Mouse (Mus musculus) fibroblast of lung, adult 2 months (primary cell): ENCODE results near the gene Coa5.
A peak's percentile ranks its signal among the peaks of the same experiment; 100 is the strongest.

Experiments used
- DNase-seq: peaks from one replicate; pipeline ENCODE4 v3.0.0-alpha.2; 2011; ENCODE audit warnings: low read depth

The Coa5 gene

DNA sequence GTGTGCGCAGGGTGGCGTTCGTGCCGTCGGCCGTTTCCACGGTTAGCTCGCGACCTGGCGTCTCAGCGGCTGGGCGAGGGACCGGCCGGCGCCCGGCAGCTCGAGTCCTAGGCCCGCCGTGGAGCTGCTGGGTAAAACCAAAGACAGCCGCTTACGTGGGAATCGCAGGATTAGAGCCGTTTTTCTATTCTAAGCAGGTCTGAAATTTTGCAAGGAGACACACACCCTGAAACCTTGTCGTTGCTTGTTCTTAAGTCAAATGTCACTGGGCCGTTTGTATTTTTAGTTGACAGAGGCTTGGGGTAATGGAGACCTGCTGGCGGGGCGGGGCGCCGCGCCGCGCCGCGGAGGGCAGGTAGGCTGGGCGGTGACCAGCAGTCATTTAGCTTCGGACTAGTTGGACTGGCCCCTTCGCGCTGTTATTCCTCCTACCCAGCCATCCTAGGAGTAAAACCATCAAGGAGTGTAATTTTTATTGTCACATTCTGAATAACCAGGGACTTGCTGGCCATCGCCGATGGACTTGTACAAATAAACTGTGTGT, 466 bp upstream of the Coa5 start:
- no peak for DNase-seq

DNA sequence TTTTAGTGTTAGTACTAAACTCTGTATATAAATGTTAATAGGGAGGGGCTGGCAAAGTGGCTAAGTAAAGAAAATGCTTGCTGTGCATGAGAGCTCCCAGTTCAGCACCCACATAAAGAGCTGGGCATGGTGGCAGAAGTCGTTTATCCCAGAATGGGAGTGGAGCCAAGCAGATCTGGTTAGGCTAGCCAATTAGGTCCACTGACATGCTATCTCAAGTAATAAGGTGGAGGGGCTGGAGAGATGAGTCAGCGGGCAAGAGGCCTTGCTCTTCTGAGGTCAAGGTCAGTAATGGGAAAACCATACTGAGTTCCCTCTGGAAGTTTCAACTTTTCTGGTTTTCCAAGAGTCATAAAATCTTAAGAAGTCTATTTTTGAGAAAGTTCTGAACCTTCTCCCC, 992 bp downstream of the Coa5 start:
- no peak for DNase-seq

DNA sequence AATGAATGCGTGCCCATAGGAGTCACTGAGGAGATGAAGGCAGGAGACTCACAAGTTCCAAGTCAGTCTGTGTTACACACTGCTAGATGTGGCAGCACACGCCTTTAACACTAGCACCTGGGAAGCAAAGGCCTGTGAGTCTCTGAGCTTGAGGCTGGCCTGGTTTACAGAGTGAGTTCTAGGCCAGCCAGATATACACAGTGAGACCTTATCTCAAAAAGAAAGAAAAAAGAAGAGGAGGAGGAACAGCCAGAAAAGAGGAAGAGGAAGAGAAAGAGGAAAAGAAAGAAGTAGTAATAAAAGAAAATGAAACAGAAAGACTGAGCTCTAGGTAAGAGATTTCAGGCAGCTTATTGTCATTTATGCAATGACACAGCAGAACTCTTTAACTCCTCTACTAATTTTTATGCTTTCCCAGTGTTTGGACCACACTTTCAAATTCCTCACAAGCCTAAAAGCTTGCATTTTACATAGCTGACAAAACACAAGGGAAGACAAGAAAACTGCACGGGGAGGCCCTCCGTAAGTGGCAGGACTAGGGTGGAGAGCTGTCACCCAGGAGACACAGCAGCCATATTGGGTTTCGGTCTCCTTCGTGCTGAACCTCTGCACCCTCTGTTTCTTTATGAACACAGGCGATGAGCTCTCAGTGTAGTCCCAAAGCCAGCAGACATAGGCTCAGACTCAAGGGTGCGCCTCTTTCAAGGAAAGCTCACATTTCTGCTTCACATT, 2.6 kb downstream of the Coa5 start:
- no peak for DNase-seq

DNA sequence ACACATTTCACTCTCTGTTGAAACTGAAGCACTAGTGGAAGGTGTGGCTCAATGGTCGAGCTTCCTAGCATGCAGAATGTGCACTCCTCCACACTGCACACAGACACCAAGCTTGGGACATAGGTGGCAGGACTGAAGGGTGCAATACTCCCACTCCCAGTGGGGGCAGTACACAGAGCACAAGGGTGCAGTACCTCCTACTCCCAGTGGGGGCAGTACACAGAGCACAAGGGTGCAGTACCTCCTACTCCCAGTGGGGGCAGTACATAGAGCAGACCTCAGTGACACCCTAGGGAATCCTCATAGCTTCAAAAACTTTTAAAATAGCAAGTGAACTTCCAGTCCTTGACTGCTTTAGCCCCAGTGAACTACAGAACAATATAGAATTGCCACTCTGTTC, 10.5 kb downstream of the Coa5 start:
- peak; percentile 11 for DNase-seq

DNA sequence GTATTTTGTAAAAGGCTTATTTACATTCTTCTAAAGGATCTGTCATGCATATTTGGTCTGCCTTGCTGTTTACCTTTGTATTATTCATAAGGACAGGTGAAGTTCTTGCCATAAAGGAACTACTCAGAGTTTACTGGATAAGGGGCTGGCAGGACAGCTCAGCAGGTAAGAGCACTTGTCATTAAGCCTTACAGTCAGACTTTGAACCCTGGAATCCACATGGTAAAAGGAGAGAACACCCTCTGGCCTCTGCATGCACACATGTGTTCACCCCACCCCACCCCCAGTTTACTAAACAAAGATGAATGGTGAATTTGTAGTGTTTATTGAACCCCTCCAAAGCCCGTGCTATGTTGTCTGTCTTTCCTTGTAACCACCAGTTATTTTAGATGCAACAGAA, 14.5 kb downstream of the Coa5 start:
- DNase-seq = no peak

DNA sequence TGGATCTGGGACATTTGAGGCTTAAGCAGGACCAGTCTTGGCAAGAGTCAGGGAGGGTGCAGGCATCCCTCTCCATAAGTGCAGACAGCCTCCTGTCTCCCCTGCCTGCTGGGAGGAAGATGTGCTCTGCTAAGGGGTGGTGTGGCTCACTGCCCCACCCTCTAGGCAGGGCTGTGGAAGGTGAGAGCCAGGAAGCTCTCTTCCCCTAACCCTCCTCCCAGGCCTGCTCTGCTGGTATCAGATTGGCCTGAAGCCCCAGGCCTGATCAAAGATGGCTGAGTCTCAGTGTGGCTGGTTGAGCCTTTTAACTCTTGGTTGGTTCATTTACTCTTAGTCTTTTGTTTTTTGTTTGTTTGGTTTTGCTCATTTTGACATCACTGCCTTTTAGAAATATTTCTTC, 20.3 kb downstream of the Coa5 start:
- no peak for DNase-seq

DNA sequence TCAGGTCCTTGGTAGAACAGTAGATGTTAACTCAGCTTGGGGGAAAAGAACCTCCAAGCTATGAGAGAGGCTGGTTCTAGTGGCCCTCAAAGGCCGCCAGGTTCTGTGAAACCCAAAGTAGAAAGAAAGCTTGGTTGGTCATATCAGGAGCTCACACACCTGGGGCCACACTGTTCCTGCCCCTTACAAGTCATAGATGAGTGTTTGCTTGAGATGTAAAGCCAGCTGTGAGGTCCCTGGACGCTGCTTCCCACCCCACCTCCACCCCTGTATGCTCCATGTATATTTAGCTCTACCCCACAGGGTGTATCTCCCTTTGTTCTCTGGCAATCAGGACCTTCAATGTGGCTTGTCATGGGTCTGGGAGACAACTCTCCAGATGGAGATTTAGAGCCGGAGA, 21.2 kb downstream of the Coa5 start:
- DNase-seq = no peak

DNA sequence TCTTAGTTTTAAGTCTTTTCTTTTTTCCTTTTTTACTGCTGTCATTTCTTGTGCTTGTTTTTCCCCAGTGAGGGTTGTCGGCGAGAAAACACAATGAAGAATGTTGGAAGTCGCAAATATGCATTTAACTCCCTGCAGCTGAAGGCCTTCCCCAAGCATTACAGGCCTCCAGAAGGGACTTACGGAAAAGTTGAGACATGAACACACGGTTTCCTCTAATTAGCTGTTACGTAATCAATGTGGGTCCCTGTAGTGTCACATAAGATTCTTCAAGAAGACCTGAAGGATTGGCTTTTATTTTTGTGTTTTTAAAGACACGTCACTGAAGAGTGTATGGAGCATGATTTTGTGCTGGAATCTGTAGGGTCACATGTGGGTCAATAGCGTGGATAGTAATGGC, 21.8 kb downstream of the Coa5 start:
- DNase-seq = no peak

DNA sequence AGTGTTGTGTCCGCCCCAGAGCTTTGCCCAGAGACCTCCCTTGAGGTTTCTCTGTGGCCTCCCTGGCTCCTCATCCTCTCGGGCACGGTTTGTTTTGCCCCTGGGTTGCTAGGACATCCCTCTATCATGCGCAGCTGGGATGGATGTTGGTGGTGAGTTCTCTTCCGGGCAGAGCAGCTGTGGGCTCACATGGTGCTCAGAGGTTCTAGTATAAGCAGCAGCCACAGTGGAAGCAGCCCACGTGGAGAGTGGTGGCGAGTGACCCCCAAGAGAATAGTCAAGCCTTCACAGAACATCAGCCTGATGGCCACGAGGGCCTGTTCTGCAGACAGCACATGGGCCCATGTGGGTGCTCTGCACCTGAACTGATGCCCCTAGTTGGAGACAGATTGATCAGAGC, 22.7 kb downstream of the Coa5 start:
- DNase-seq = no peak

DNA sequence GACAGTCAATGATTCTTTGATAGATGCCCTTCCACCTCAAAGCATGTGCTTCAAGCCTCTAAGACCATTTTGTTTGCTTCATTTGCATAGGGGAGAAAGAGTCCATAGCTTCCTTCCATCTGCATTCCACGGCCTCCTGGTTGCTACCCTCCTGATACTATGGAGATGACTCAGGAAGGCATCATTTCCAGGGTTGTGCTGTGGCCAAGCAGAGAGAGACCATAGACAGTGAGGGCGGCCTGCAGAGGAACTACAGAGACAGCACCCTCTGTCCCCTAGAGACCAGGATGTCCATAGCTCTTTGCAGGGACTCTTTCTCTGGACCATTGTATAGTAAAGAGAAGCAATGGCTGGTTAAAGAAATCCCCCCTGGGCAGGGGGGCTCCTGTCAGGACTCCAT, 24.8 kb downstream of the Coa5 start:
- DNase-seq = no peak

DNA sequence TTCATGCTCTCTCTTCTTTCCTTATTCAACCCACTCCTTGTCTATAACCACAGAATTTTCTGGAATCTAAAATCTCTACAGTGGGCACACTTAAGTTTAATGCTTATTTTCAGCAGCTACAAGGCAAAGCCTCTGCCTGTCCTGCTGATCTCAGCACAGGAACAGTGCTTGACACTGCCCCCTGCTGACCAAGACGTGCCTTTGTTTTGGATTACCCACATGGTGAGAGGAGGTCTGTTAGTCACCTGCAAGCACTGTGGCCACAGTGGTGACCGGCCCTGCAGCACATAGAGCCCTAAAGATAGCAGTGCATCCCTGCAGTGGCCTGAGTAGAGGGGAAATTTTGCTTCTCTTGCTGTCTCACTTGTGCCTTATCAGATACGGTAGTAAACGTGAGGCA, 28.2 kb downstream of the Coa5 start:
- DNase-seq = peak; percentile 36

DNA sequence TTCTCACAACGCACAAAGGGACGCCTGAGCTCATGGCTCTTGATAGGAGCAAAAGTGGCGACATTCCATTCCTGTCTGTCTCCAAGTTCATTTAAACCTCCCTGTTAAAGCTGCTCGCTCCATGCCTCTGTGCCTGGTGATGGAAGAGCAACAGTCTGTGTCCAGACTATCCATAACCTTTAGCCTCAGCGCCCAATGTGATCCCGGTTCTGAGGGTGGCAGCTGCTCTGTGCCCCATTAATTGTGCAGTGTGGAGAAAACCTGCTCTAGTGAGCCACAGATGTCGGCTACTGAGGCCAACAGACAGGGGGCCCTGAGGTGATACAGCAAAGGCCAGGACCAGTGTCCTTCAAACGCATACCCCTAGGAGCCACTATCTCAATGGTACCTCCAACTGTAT, 30.2 kb downstream of the Coa5 start:
- DNase-seq = no peak

DNA sequence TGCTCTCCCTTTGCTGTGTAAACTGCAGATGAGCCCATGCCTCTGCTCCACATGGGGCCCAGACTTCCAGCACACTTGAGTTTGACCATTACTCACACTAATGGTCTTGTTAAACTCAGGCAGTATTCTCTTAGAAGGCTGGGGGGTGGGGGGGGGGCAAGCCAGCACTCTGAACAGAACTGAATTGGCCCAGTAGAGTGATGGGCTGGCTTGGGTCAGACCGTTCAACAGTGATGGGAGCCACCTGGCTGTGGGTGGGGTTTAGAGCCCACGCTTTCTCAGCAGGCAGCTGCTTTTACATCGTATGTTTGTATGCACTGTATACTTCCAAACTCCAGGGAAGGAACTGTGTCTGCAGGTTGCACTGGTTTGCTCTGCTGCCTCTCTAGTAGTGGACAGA, 30.9 kb downstream of the Coa5 start:
- no peak for DNase-seq

DNA sequence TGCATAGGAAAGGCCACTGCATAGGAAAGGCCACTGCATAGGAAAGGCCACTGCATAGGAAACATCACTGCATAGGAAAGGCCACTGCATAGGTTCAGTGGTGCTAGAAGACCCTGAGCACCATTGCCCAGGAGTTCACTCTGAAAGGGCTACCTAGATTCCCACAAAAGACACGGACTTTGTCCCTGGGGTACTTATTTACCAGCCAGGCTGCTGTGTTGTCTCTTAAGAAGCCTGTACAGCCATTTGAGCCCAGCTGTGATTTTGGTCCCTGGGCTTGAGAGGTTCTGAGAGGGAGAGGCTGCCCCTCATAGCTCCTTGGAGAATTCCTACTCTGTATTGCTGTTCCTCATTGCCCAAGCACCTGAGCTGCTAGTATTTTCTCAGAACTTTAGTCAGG, 33.4 kb downstream of the Coa5 start:
- DNase-seq = no peak

DNA sequence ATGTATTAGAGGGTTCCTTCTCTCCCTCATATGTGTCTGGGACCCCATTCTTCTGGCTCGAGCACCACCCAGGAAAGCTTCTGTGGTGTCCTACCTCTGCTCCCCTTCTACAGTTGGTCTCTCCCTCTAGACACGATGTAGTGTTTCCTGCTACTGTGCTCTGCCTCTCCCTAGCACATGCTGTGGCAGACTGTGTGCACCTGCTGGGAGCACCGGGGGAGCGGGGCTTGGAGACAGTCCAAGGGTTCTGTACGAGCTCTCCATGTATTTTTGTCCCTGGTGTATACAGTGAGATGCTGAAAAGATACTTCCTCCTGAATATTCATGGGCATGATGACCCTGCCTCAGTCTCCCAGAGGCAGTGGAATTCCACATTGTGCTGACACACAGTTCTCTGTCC, 36.7 kb downstream of the Coa5 start:
- DNase-seq = no peak

DNA sequence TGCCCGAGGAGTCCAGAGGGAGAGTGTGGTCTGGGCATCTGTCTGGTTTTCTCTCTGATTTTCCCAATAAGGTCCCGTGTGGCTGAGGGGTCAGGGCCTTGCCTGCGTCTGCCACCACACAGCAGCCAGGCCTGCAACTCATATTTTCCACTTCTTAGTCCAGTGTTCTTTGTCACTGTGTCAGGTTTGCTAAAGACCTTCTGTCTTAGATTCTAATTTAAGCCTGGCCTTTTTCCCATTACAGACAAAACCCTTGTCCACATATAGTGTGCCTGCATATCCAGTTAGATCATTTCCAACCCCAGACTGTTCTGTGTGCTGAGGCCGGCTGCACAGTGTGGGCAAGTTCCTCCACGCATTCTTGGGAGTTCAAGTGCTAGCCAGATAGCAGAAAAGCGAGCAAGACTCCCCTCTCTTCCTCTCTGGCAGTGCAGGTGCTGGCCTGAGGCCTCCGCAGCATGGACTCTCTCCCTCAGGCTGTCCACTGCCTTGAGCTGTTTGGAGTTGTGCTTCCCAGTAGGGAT, 43.4 kb downstream of the Coa5 start:
- no peak for DNase-seq

DNA sequence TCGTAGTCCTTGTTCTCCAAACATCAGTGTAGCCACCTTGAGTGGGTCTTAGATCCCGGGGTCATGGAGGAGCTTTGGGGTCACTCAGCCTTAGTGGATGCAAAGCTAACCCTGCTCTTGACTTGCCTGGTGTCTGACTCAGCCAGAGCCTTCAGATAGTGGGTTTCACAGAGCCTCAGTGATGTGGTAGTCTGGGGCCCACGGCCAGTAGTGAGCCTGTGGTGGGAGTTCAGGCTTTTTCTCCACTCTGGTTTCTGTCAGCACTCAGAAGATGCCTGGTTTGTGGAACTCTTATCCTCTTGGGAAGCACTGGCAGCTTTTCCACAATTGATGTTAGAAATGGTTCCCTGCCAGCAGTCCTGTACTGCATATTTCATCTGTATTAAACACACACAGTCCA, 45.6 kb downstream of the Coa5 start:
- DNase-seq = no peak

DNA sequence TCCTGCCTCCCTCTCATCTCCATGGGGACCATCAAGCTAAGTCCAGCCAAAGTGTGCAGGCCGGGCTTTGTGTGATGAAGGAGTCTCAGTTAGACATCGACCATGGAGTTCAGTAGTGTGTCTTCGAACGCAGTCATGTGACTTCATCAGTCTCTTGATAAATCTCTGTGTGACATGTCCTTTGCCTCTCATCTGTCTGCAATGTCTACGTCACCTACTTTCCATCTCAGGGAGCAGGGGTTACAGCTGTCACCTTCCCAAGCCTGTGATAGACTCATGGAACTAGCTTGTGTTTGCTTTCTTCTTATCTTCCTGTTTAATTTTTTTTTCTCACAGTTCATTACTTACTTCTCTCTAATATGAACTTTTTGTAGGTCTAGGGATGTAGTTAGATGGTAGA, 49.0 kb downstream of the Coa5 start:
- no peak for DNase-seq

DNA sequence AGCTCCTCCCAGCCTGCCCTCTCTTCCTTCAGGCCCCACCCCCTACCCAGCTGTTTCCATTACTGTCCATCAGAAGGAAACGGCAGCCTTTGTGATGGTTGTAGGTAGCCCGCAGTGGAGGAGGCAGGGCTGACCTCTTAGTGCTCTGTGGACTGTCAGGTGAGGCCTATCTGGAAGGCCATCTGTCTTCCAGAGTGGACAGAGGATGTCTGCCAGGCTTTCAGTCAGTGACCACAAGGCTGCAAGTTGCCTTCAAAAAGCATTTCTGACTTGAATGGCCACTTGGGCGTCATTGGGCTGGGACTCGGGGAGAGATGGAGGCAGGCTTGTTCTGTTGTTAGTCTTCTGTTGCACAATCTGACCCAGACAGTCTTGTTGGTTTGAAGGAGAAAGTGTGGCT, 50.4 kb downstream of the Coa5 start:
- no peak for DNase-seq

DNA sequence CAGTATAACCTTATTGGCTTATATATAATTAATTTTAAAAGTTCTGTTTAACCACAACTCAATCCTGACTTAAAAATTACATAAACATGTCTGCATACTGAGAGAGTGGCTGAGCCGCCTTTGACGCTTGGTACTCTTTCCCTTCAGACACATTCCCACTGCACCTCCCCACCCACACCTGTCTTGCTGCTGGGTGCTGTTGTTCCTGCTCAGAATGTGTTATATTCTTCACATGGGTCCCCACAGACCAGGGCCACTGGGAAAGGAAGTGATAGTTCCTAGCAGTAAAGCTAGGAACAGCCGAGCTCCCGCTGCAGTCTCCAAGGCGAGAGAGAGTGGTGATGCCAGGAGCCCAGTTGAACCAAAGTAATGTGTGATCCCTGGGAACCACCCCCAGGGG, 51.8 kb downstream of the Coa5 start:
- DNase-seq = no peak

DNA sequence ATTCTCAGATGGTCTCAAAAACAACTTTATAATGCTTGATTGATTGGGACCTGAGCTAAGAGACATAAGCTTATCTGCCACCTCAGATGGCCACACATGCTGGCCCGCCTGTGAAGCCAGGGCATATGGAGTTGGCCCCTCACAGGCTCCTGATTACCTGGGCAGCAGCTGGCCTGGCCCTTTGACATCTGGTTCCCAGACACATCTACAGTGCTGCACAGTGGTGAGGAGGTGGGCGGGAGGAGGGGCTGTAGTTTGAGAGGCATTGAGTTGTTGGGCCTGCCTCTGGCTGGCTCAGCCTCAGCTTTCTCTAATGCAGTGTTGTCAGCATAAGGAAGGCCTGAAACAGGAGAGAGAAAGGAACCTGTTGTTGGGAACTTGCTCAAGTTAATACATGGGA, 53.2 kb downstream of the Coa5 start:
- DNase-seq = no peak

DNA sequence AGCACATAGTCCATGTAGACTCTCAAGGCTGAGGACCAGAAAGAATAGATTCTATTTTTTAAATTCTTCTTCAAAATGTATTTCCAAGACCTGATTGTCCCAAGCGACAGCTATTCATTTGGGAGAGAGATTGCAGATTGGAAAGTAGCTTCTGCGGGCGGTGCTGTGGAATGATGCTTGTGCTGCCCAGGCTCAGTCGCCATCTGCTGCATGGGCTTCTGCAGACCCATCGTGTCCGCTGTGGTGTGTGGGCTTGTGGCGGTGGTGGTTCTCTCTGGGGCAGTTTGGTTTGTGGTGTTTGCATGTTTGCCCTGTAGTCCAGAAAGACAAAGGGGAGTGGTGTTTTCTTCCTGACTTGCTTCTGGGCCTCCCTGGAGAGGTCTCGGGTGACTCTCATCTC, 53.7 kb downstream of the Coa5 start:
- no peak for DNase-seq

DNA sequence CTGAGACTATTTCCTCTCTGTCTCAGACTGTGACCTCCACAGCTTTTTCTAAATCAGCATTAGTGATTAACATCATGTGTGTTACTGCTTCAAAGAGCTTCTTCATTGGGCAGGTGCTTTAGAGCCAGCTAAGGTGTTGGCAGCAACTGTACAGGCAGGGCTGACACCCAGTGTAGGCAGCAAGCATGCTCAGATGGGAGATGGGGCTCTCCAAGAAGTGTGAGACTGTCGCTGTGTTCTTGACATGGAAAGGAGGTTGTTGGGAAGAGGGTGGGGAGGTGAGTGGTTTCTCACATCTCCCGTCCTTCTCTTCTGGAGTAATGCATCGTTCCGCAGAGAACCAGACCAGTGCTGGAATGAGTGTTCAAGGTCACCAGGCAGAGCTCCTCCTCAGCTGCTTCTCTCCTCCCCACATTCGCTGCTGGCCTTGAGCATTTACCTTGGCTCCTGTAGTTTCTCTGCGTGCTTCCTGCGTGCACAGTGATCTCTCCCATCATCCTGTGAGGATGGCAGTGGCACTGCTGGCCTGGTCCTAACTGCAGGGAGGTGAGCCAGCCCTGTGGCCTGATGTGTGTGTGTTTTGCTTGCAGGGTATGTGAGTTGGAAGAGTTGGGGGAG, 61.0 kb downstream of the Coa5 start:
- DNase-seq = no peak

DNA sequence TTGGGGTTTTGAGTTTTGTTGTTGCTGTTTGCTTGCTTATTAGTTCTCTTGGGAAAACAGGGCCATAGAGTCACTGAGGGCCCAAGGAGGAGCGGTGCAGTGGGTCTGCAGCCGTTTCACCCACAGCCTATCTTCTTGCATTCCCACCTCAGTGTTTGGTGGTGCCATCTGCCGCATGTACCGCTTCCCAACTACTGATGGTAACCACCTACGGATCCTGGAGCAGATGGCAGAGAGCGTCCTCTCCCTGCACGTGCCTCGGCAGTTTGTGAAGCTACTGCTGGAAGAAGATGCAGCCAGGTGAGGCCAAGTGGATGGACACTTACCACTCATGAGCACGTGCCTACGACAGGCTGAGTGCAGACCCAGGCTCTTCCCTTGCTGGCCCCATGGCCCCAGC, 61.8 kb downstream of the Coa5 start:
- DNase-seq = no peak
